22 mouse cellular contexts compared by ENCODE assay signal in genomic region chr14:105275196-105275595, GRCm38 (mm10). TPM values are rescaled to one million over a fixed set of nuclear protein-coding genes. Genes with fewer than 3 reads are reported as not detected.
DNase-seq lines count a peak whose midpoint lies in the region; TF ChIP-seq lines count a peak whose summit lies in the region.
"Had no signal": no experiment of that assay in that cellular context is flagged by ENCODE, and none has a peak within 500 bp of the region (broad histone marks: within the 10 kb centered on the region; RNA-seq: fewer than 3 reads in every experiment).

No protein-coding gene starts in this region.

- H3K4me1 ChIP-seq in embryonic fibroblast, embryonic 13.5 days (ENCODE audit: control insufficient read depth, insufficient read depth, low read length) = peaks cover 18% of the 10 kb centered on the region
- H3K4me1 ChIP-seq: stomach, embryonic 15.5 days had no signal

- intact Hi-C loops in left cerebral cortex, adult 2 months (cut with DNase I) = no loop called here
- intact Hi-C loops in left cerebral cortex, postnatal 10 days (cut with DNase I) = no loop called here

- no peak overlapping the region for H3K4me3 ChIP-seq in left cerebral cortex, adult 2 months
- H3K4me3 ChIP-seq in embryonic fibroblast, embryonic 13.5 days (ENCODE audit: insufficient read depth, low read length) = no peak overlapping the region
- H3K4me3 ChIP-seq: embryonic facial prominence, embryonic 13.5 days; forebrain, embryonic 15.5 days; gastrocnemius, adult 2 months; heart, embryonic 10.5 days; limb, embryonic 12.5 days; liver, embryonic 15.5 days; megakaryocyte, embryonic 14.5 days; stomach, embryonic 15.5 days had no signal

- TF ChIP-seq POLR2A in embryonic fibroblast, embryonic 13.5 days (IDR thresholded peaks at IDR 0.05; ENCODE audit: low read depth, low read length) = no peak

- no peak for DNase-seq in left cerebral cortex, adult 2 months (ENCODE audit: extremely low spot score in 1 of 2, low spot score in 2 of 2)
- DNase-seq in left cerebral cortex, postnatal 10 days (ENCODE audit: extremely low spot score in 1 of 2, low spot score in 2 of 2) = no peak
- DNase-seq in 3T3-L1 (ENCODE audit: low read depth, low spot score) = peak; percentile 31
- peak; percentile 29 for DNase-seq in 416B (ENCODE audit: low read depth)
- DNase-seq in gastrocnemius, adult 18-20 months (ENCODE audit: low spot score) = no peak
- no peak for DNase-seq in thymus, adult 18-20 months
- DNase-seq: adrenal gland, adult 8-10 months; cerebellum, adult 9-11 months; gastrocnemius, adult 2 months; kidney, postnatal 4 days; layer of hippocampus, adult 9-11 months; lung, postnatal 14 days; retina, postnatal 1 day; thymus, adult 2 months had no signal

- no peak for TF ChIP-seq CTCF in left cerebral cortex, adult 2 months (IDR thresholded peaks at IDR 0.05)
- no peak for TF ChIP-seq CTCF in embryonic fibroblast, embryonic 13.5 days (IDR thresholded peaks at IDR 0.05; ENCODE audit: borderline replicate concordance, insufficient read depth, low read length)

- peak overlapping the region; percentile 7; the same call in 1 of the 2 replicates for H3K27ac ChIP-seq in left cerebral cortex, adult 2 months
- peak overlapping the region; percentile 20; the same call in 1 of the 2 replicates for H3K27ac ChIP-seq in embryonic fibroblast, embryonic 13.5 days (ENCODE audit: insufficient read depth, low read length)
- H3K27ac ChIP-seq: embryonic facial prominence, embryonic 13.5 days; forebrain, embryonic 15.5 days; gastrocnemius, adult 2 months; heart, embryonic 10.5 days; limb, embryonic 12.5 days; liver, embryonic 15.5 days; stomach, embryonic 15.5 days had no signal

RNA-seq across cellular contexts. Expression of gene Ndfip2, which starts 16.8 kb away (rescaled TPM):
- total RNA-seq in left cerebral cortex, adult 2 months (2021) = 100 to 1,000 TPM in 1 of 2 experiments, 10 to 100 TPM in 1; 97.9 to 103 TPM
- 100 to 1,000 TPM; 124 to 126 TPM for total RNA-seq in left cerebral cortex, postnatal 10 days (2021)
- 44.0 and 45.3 TPM in 2 replicates for polyA plus RNA-seq in embryonic fibroblast, embryonic 13.5 days (2011; ENCODE audit: insufficient read length, low read depth, missing spikeins)
- total RNA-seq in gastrocnemius, adult 18-20 months (2021) = 10 to 100 TPM; 11.8 to 12.6 TPM

Comparison
In these comparisons a context has a peak if more than half of its experiments do, and no peak if none do; other contexts are left out.
1. DNase-seq: peak in 3T3-L1 (single experiment) and 416B (single experiment); none in left cerebral cortex, adult 2 months (0 of 2), left cerebral cortex, postnatal 10 days (0 of 2), gastrocnemius, adult 18-20 months (single experiment) and thymus, adult 18-20 months (0 of 2).
2. RNA of gene Ndfip2, which starts 16.8 kb away (total RNA-seq): 124 to 126 TPM in left cerebral cortex, postnatal 10 days and 97.9 to 103 TPM in left cerebral cortex, adult 2 months; 11.8 to 12.6 TPM in gastrocnemius, adult 18-20 months; every median in the first group is over 4 times any median in the second.